Mouse (Mus musculus): Measurements from ENCODE around the gene Ulk3.

Ulk3 gene

DNA sequence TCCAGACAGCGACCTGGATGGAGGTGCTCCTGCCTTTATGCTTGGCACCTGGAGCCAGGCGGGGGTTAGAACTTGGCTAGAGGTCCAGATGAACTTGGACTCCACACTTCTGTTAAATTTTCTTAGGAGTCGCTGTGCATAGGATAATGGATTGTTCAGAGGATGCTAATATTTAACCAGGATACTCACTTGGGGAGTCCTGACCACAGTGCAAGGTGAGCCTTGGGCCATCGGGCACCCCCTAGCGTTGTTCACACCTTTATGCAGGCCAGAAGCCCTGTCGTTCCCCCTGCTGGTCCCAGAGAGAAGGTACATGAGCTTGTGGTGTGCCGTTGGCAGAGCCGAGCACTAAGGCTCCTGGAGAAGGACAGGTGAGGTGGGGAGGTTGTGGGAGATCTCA, 22.4 kb upstream of the Ulk3 start:
- in situ Hi-C loops (cut with MboI, MseI) = no loop called here

DNA sequence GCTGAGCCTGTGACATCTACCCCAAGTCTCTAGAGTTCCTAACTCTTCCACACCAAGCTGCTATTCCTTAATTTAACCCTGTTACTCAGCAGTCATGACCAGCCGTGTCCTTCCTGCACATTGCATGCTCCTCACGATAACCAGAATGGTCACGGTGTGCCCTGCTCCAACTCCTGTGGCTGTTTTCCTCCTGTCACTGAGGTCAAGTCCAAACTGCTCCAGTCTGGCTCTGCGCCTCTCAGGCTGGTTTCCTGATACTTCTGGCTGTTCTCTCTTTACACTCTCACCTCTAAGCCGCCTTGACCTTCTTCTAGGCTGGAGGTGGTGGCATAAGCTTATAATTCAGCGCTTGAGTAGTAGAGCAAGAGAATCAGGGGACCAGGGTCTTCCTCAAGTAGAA, 20.8 kb upstream of the Ulk3 start:
- in situ Hi-C loops (cut with MboI, MseI) = no loop called here

DNA sequence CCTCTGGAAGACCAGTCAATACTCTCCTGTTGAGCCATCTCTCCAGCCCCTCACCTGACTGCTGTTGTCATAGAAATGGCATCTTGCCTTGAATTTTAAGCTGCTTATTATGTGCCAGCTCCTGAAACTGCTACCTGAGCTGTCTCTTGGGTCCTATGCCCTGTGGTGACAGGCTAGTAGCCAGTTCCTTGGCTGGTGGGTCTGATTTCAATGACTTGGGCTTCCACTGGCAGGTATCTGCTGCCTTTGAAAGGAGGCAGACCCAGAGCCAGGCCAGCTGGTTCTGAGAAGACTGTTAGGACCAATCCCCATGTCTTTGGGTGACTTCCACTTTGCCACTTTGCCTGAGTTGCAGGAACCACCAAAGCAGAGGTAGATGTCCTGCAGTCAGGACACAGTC, 14.9 kb upstream of the Ulk3 start:
- in situ Hi-C loops (cut with MboI, MseI) = no loop called here

DNA sequence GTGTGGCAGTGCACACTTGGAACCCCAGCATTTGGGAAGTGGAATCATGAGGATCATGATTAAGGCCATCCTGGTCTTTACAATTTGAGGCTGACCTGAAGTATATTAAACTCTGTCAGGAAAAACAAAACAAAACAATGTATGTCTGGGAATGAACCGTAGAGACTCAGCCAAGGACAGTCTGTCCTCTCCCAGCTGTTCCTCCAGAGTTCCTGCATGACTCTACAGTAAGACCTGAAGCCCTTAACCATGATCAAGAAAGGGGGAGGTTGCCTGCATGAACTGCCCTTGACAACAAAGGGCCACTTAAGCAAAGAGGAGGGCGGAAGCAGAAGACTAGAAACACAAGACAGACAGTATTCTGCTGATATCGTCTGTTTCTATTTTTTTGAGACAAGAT, 13.7 kb upstream of the Ulk3 start:
- in situ Hi-C loops (cut with MboI, MseI) = no loop called here

DNA sequence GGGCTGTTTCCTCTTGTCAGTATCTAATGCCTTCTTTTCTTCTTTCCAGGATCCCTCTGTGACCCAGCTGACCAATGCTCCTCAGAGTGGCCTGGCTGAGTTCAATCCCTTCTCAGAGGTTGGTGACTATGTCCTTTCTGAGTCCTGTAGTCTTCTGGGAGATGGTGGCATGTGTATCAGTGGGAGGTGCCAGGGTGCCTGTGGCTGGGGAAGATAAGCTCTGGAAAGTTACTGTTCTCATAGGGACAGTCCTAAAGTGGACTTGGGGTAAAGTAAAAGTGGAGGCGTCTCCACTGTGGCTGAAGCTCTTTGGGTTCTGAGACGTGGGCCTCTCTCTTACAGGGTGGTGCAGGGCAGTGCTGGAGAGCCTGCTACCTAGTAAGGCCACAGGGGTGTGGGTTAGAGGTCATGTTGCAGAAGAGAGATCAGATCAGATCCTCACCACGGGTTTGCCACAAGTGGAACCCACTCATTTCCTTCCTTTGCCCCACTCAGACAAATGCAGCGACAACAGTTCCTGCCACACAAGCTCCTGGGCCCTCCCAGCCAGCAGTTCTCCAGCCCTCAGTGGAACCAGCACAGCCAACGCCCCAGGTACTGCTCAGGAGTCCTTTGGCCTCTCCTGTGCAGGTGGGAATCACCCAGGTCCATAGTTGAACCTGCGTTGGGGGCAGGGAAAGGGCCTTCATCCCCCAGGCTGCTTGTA, 12.0 kb upstream of the Ulk3 start:
- in situ Hi-C loops (cut with MboI, MseI) = no loop called here

DNA sequence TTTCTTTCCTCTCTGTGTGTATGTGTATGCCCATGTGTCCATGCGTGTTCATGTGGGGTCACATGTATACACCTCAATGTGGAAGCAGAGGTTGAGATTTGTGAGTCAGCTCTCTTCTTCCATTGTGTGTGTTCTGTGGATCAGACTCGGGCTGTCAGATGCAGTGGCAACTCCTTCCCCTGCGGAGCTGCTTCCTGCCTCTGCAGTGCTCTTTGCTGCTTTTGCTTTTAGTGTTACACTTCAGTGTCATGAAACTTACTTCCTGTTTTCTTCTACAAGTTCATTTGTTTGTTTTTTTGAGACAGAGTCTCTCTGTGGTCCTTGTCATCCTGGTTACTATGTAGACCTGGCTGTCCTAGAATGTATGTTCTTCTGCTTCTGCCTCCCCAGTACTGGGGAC, 4.3 kb upstream of the Ulk3 start:
- in situ Hi-C loops (cut with MboI, MseI) = loop anchor here in 1 of 2 experiments (10.0 kb wide), 1 partner anchor 910 kb away; no protein-coding TSS in a partner anchor

DNA sequence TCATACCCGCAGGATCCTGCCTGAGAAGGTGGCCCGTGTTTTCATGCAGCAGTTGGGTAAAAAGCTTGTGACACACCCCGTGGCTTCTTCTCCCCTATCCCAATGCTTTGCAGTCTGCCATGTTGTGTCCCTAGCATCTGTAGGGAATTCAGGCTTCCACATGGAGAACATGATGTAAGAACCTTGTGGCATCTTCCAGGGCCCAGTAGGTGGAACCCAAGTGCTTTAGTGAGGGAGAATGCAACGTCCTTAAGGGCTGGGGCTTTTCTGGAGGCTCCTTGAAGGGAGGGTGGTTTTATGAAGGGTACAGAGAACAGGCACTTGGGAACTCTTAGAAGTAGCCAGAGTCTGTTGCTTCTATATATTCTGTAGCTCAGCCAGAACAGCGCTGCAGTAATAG, 1.5 kb downstream of the Ulk3 start:
- in situ Hi-C loops (cut with MboI, MseI) = no loop called here

DNA sequence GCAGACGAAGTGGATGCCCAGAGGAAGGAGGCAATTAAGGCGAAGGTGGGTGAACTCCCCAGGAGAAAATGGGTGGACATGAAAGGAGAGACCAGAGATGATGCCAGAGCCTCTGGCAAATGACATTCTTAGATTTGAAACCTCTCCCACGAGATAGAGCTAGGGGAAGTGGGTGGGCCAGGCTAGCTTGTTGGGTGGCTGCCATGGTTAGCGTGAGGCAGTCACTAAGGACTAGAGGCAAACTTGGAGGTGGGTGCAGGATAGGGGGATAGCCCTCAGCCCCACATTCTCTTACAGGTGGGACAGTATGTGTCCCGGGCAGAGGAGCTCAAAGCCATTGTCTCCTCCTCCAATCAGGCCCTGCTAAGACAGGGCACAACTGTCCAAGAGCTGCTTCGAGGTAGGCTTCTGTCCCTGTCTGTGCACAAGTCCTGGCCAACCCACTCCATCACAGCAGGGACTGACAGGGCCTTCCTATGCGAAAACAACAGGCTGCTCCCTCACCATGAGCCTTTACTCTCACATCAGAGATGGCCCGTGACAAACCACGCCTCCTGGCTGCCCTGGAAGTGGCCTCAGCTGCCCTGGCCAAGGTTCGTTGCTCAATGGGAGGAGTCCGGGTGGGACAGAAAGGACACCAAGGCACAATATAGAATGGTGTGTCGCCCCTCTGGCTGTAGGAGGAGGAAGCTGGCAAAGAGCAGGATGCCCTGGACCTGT, 4.4 kb downstream of the Ulk3 start:
- in situ Hi-C loops (cut with MboI, MseI) = no loop called here

DNA sequence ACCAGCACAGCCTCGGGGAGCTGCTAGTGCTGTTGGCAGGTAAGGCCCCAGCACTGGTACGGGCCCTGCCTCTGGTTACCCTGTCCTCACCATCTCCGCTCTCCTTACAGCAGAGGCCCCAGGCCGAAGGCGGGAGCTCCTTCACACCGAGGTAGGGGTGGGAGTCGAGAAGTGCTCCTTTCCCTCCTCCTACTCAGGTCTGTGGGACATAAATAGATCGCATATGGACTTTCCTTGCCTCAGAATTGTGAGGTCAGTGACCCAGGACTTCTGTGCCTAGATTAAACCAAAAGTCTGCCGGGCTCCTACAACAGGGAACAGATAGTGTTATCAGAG, 4.9 kb downstream of the Ulk3 start:
- in situ Hi-C loops (cut with MboI, MseI) = no loop called here

DNA sequence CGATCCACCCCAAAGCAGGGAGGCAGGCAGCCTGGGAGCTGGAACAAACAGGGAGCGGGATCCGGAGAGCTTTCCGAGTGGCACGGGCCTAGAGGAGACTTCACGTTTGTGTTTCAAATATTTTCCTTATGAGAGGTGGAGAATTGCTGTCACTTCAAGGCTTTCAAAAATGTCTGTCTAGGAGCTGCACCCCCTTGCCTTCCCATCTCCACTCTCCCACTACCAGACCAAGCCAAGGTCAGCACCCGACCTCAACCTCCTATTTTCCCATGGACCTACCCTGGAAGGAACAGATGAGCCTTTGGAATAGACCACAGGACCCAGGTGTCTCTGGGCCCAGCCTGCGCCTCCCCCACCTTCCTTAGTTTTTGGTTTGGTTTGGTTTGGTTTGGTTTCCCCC, 8.0 kb downstream of the Ulk3 start:
- in situ Hi-C loops (cut with MboI, MseI) = no loop called here

DNA sequence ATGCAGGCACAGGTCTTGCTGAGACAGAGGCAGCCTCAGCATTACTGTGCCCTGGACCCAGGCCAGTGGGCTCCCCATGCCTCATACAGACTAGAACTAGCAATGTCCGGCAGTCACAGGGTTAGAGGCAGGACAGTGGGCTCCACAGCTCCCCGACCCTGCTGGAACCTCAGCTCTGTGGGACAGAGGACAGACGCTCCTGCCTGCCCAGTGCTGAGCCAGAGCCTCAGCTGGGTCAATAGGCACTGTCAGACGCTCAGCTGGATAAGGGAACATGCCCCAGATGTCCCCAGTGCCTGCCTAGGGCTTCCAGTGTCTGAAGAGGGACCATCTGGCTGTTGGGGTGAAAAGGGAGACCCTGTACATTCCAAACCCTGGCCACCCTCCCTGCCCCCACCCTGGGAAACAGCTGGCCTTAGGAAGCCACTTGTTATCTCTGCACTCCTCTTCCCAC, 8.7 kb downstream of the Ulk3 start:
- in situ Hi-C loops (cut with MboI, MseI) = no loop called here

DNA sequence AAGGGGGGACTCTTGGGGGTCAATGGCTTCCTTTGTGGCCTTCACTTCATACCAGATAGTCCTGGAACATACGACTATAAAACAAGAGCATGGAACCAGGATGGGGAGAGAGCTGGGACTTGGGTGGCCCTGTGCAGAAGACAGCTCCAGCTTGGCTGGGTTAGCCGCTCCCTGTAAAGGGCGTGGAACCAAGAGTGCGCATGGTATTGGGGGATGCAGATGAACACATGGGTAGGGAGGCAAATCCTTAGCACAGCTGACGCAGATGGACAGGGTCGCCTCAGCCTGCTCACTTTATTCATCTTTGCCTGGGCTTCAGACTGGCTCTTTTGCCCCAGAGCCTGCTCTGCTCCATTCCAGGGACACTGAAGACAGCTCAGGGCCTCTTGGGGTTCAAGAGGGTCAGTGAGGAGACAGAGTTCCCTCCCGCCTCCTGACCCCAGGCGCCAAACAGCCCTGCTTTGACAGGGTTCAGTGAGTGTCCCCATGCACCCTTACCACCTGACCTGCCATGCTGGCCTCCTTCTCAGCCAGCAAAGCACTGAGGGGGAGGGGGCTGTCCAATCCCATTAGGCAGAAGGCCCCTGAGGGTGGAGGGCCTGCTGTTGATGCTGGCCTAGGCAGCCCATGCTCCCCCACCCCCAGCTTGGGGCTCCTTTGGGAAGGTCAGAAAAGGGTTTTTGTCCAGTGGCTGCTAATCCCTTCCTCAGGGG, 9.8 kb downstream of the Ulk3 start:
- in situ Hi-C loops (cut with MboI, MseI) = no loop called here

DNA sequence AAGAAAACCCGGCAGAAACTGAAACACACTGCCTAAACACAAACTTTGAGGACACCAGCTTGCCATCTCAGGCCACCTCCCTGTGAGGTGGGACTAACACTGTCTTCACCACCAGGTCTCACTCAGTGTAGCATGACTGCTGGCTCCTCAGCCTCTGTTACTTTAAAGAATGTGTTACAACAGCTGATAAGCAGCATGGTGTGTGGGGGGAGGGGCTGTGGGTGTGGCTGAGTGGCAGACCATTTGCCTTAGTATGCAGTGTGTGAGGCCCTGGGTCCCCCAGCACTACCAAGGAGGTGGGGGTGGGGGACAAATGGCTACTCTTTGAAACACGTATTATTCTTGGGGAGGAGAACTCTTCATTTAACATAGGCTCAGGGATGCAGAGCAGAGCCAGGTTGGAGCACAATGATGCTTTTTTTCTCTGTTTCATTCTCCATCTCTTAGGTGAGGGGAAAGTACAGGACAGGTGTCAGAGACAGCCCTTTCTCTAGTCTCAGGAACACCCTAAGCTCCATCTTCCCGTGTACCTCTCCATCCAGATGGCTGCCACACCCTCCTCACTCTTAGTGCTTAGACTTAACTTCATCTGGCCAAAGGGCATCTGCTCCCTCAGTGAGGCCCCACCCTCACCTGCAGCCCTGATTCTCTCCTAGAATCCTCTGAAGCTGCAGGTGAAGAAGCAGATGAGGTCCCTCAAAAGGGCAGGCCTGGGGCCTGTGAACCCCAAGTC, 11.5 kb downstream of the Ulk3 start:
- in situ Hi-C loops (cut with MboI, MseI) = no loop called here

DNA sequence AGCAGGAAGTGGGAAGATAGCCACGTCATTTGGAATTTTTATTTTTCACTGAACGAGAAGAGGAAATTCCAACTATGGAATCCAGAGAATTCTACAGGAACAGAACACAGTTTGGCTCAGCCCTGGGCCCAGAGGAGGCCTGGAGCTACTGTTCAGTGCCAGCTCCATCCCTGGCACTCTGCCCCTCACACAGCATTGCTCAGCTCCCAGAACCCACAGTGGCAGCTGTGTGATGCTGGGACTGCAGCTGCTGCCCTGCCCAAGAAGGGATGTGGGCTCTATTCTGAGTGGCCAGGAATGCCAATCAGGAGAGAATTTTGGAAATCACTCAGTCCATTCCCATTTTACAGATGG, 12.1 kb downstream of the Ulk3 start:
- in situ Hi-C loops (cut with MboI, MseI) = no loop called here

DNA sequence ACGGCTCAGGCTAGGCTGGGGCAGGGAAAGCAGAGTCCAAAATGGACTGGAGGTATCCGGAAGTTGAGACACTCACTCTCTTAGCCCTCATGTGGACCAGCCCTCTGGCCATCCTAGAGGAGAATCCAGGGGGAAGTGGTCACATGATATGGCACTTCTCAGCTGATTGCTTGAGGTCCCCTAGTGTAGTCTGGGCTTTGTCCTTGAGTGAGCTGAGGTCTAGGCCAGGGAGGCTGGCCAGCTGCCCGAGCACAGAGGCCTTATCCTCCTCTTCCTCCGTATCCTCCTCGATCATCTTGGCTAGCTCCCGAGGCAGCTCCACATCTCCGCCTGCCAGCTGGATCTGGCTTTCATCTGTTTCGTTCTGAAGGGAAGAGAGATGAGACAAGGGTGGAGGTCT, 12.8 kb downstream of the Ulk3 start:
- in situ Hi-C loops (cut with MboI, MseI) = no loop called here

DNA sequence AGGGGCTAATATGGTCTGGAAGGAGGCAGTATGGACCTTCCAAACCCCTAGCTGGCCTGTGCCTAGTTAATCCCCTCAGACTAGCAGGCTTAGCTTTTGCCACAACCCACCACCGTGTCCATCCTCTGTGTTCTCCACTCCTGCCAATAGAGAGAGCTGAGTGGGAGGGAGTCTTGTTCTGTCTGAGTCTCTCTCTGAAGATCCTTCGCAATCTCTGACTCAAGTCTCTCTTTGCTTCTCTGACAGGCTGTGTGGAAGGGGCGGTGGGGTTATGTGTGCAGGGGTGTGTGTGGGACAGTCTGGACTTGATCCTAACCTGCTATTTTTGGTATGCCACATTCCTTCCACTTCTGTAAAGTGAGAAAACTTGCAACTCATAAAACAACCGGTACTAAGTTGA, 15.6 kb downstream of the Ulk3 start:
- in situ Hi-C loops (cut with MboI, MseI) = no loop called here

DNA sequence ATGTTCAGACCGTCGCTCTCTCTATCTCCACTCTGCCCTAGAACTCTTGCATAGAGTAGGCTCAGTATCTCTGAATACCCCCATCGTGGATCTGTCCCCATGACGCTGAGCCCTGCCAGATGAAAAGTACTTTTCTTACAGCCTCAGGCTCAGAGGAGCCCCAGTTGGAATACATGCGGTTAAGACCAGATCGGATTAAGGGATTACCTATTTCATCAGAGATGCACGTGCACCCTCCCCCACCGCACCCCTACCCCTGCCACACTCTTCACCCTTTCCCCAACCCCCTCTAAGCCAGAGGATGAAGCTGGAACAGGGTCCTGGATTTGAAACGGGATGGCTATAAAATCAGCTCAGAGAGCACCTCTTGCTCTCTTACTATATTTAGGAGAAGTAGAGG, 16.3 kb downstream of the Ulk3 start:
- in situ Hi-C loops (cut with MboI, MseI) = no loop called here

DNA sequence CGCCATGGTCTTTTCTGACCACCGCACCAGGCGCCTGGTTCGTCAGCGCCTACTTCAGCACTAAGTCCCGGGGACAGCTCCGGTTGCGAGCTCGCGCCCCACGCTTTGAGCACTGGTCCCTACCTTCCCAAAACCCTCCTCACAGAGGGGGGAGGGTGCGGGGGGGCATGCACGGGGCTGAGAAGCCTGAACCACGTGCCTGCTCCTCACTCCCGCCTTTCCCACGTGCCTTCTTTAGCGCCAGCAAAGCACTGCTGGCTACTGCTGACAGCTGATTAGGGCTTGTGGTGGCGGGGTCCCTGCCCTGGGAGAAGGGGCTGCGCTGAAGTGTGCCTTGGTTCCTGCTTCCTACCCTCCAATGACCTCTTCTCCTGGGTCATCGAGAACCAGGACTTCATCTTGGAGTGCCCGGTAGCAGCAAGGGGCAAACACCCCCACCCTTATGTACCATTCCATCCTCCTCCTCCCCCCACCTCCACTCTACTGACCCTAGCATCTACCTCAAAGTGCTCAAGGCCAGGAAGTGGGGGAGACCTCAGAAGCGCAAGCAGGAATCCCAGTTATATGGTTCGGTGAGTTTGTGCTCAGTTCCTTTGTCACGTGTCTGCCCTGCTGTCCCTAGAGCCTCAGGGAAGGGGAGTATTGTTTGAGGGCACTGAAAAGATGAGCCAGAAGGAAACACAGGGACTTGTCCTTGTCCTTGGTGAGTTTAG, 17.0 kb downstream of the Ulk3 start, which contains the start of gene Cplx3:
Cplx3 (minus strand) TSS at position 143 of the 713 bp plus-strand sequence.
- in situ Hi-C loops (cut with MboI, MseI) = no loop called here

DNA sequence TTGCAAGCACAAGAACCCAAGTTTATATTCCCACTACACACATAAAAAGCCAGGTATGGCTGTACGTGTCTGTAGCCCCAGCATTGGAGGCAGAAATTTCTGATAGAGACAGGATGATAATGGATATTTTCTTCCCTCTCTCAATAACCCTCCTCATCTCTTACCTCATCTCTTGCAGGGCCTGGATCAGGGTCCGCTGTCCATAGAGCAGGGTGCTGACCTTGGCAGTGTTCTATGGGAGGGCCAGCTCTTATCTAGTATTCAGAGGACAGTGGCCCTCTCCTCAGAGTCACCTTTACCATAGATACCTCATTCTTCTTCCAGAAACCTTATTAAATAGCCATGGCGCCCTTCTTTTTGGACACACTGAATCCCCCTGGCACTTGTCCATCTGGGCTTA, 20.6 kb downstream of the Ulk3 start:
- in situ Hi-C loops (cut with MboI, MseI) = no loop called here

DNA sequence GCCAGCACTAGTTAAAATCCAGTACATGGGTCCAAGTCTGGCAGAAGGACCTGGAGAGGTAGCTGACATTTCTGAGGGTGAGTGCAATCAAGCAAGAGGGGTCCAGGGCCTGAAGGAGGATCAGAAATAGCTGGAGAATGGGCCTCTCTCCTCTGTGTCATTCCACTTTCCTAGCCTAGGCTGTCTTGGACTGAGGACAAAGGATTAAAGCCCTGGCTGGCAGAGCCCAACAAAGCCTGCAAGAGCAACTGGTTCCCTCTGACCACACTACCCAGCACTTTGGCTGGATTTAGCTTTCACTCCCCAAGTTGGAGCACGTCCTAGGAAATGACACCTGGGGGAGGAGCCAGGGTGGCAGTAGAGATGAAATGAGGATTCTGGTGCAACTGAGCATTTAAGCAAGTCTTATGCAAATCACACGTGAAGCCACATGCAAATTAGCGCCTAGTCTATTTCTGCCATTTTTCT, 21.1 kb downstream of the Ulk3 start:
- in situ Hi-C loops (cut with MboI, MseI) = no loop called here

DNA sequence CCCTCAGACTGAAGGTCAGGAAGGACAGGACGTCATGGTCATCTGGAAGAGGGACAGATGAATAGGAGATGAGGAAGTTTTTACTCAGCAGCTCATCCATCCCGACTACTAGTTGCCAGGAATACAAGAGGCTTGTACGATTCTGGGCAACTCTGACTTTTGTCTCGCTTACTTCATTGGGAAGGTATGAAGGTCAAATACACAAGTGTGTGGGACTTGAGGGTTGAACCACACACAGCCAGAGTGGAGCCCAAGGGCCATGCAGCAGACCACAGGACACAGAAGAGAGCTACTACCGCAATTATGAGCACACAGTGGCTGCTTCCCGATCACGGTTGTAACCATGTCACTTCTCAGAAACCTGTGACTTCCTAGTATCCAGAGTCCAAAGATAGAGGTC, 23.3 kb downstream of the Ulk3 start:
- in situ Hi-C loops (cut with MboI, MseI) = no loop called here
